Mouse (Mus musculus): ENCODE results near the gene Zbed6.

- TF ChIP-seq EP300 (IDR thresholded peaks at IDR 0.05), result no peak
- no peak for TF ChIP-seq CTCF (IDR thresholded peaks at IDR 0.05)
Observed at GRCm38 (mm10) chr1:133663427-133663826, 2.7 kb upstream of the Zbed6 start.

All from lung, postnatal 0 days (tissue).